Mouse (Mus musculus): ENCODE results near the gene Shld2. TPM values are rescaled to one million over a fixed set of nuclear protein-coding genes. Genes with fewer than 3 reads are reported as not detected.

The Shld2 gene
- polyA plus RNA-seq, 1 experiment from 2014 or later, result 8.2 TPM

GRCm38 (mm10) chr14:34200738-34201230 lies 109.5 kb downstream of the Shld2 start:
- Histone ChIP-seq H3K9me3 (ENCODE audit: control insufficient read depth, low read length) (no peaks in the 10 kb centered on the region), H3K4me3 (replicated peaks; ENCODE audit: low read length) (peak overlapping the region; percentile 88), H3K4me1 (replicated peaks; ENCODE audit: control insufficient read depth, insufficient read depth, low read length) (peaks cover 15% of the 10 kb centered on the region; the same call in 1 of the 2 replicates), H3K36me3 (replicated peaks; ENCODE audit: control insufficient read depth, insufficient read depth) (no peaks in the 10 kb centered on the region), H3K27me3 (ENCODE audit: control insufficient read depth, insufficient read depth, low read length) (no peaks in the 10 kb centered on the region), H3K27ac (peak overlapping the region; percentile 85), H3K4me2 (replicated peaks) (peak overlapping the region; percentile 65), H3K9ac (peak overlapping the region; percentile 95)
- ATAC-seq (ENCODE audit: low FRiP score), result peak; percentile 84
- WGBS, result 3% methylated on average over 19 of the region's 19 CpGs
- peak; percentile 27 for DNase-seq (ENCODE audit: low spot score)

DNA sequence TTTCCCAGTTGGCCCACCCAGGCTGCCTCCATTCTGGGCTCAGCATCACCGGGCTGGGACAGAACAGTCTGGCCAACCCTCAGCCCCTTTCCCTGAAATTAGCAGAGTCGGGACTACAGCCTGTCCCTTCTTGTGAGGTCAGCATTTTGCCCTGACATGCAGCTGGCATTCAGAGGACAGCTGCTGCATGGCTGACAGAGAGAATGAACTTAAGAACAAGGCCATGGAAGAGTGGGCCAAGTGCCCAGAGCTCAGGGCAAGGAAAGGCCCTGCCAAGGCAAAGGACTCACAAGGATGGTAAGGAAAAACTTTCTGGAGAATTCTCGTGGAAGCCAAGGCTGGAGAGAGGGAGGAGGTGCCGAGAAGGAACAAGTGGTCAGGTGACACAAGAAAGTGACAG lies 113.6 kb downstream of the Shld2 start:
- ATAC-seq (ENCODE audit: low FRiP score) (no peak), DNase-seq (ENCODE audit: low spot score) (no peak)
- Histone ChIP-seq H3K4me3 (replicated peaks; ENCODE audit: low read length) (no peak overlapping the region), H3K4me1 (replicated peaks; ENCODE audit: control insufficient read depth, insufficient read depth, low read length) (peaks cover 15% of the 10 kb centered on the region; the same call in 1 of the 2 replicates), H3K9ac (no peak overlapping the region), H3K27ac (no peak overlapping the region), H3K27me3 (ENCODE audit: control insufficient read depth, insufficient read depth, low read length) (no peaks in the 10 kb centered on the region), H3K9me3 (ENCODE audit: control insufficient read depth, low read length) (no peaks in the 10 kb centered on the region), H3K36me3 (replicated peaks; ENCODE audit: control insufficient read depth, insufficient read depth) (peaks cover 25% of the 10 kb centered on the region; the same call in 1 of the 2 replicates), H3K4me2 (replicated peaks) (no peak overlapping the region)
- WGBS, result 58% methylated on average over 4 of the region's 4 CpGs

DNA sequence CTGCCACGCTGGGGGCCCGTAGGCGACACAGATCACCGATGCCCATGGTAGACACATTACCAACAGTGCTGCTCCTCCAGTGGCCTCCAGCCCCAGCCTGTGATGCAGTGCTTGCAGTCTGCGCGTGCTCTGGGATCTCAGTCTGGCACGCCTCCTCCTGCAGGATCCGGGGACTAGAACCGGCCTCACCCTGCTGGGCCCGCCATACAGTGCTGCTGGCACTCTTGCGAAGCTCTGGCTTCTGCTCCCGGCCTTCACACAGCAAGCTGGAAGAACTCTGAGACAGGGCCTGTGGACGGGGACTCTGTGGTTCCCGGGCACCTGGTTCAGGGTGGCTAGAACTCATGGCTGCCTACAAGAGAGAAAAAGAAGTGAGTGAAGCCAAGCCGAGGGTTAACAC lies 114.8 kb downstream of the Shld2 start:
- Histone ChIP-seq H3K36me3 (replicated peaks; ENCODE audit: control insufficient read depth, insufficient read depth) (peaks cover 28% of the 10 kb centered on the region; the same call in 1 of the 2 replicates), H3K27ac (no peak overlapping the region), H3K9ac (no peak overlapping the region), H3K4me1 (replicated peaks; ENCODE audit: control insufficient read depth, insufficient read depth, low read length) (peaks cover 13% of the 10 kb centered on the region; the same call in 1 of the 2 replicates), H3K27me3 (ENCODE audit: control insufficient read depth, insufficient read depth, low read length) (no peaks in the 10 kb centered on the region), H3K4me2 (replicated peaks) (no peak overlapping the region), H3K4me3 (replicated peaks; ENCODE audit: low read length) (no peak overlapping the region), H3K9me3 (ENCODE audit: control insufficient read depth, low read length) (no peaks in the 10 kb centered on the region)
- no peak for ATAC-seq (ENCODE audit: low FRiP score)
- DNase-seq (ENCODE audit: low spot score), result no peak
- WGBS, result 89% methylated on average over 15 of the region's 15 CpGs

GRCm38 (mm10) chr14:34193879-34194278 lies 116.4 kb downstream of the Shld2 start:
- WGBS, result 78% methylated on average over 4 of the region's 4 CpGs
- Histone ChIP-seq H3K27ac (no peak overlapping the region), H3K9me3 (ENCODE audit: control insufficient read depth, low read length) (no peaks in the 10 kb centered on the region), H3K4me2 (replicated peaks) (no peak overlapping the region), H3K4me3 (replicated peaks; ENCODE audit: low read length) (no peak overlapping the region), H3K9ac (no peak overlapping the region), H3K36me3 (replicated peaks; ENCODE audit: control insufficient read depth, insufficient read depth) (peaks cover 29% of the 10 kb centered on the region; the same call in 1 of the 2 replicates), H3K4me1 (replicated peaks; ENCODE audit: control insufficient read depth, insufficient read depth, low read length) (no peaks in the 10 kb centered on the region), H3K27me3 (ENCODE audit: control insufficient read depth, insufficient read depth, low read length) (no peaks in the 10 kb centered on the region)
- ATAC-seq (ENCODE audit: low FRiP score) (no peak), DNase-seq (ENCODE audit: low spot score) (no peak)

GRCm38 (mm10) chr14:34190361-34190760 lies 119.9 kb downstream of the Shld2 start:
- no peaks in the 10 kb centered on the region for H3K27me3 ChIP-seq (ENCODE audit: control insufficient read depth, insufficient read depth, low read length)
- DNase-seq (ENCODE audit: low spot score) (no peak), ATAC-seq (ENCODE audit: low FRiP score) (no peak)
- WGBS, result 70% methylated on average over 7 of the region's 7 CpGs
- no peak overlapping the region for H3K27ac ChIP-seq
- H3K9ac ChIP-seq, result no peak overlapping the region
- H3K4me3 ChIP-seq (replicated peaks; ENCODE audit: low read length), result no peak overlapping the region
- no peak overlapping the region for H3K4me2 ChIP-seq (replicated peaks)
- H3K4me1 ChIP-seq (replicated peaks; ENCODE audit: control insufficient read depth, insufficient read depth, low read length), result no peaks in the 10 kb centered on the region
- no peaks in the 10 kb centered on the region for H3K9me3 ChIP-seq (ENCODE audit: control insufficient read depth, low read length)
- peaks cover 29% of the 10 kb centered on the region; the same call in 1 of the 2 replicates for H3K36me3 ChIP-seq (replicated peaks; ENCODE audit: control insufficient read depth, insufficient read depth)

DNA sequence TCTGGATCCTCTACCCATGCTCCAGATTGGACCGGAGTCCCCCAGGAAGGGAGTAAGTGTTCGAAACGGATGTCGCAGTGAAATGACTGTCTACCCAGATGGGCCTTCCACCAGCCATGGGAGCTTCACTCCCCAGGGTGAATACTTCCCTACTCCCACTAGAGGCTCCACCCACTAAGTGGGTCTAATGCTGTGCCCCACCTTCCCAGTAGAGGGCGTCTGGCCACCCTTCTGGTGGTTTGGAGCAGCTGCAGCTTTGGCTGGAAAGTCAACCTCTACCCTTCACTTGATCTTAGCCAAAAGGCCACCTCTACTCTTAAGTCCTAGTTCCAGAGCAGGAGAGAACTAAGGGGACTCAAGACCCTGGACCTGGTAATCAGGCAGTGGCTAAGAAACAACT lies 121.7 kb downstream of the Shld2 start:
- Histone ChIP-seq H3K36me3 (replicated peaks; ENCODE audit: control insufficient read depth, insufficient read depth) (0 out of 2 replicates have a peak, but pooled peaks cover 13% of the 10 kb centered on the region), H3K4me3 (replicated peaks; ENCODE audit: low read length) (no peak overlapping the region), H3K4me1 (replicated peaks; ENCODE audit: control insufficient read depth, insufficient read depth, low read length) (no peaks in the 10 kb centered on the region), H3K27ac (no peak overlapping the region), H3K4me2 (replicated peaks) (no peak overlapping the region), H3K9me3 (ENCODE audit: control insufficient read depth, low read length) (no peaks in the 10 kb centered on the region), H3K9ac (no peak overlapping the region), H3K27me3 (ENCODE audit: control insufficient read depth, insufficient read depth, low read length) (no peaks in the 10 kb centered on the region)
- ATAC-seq (ENCODE audit: low FRiP score) (no peak), DNase-seq (ENCODE audit: low spot score) (no peak)
- 69% methylated on average over 5 of the region's 5 CpGs for WGBS

Other genes with a start within 250 kb of the Shld2 start
- 0.16 TPM in 1 of 2 replicates, not detected in the other for gene Anxa8, start 224.5 kb downstream of the Shld2 start, polyA plus RNA-seq (2014; fragmentation: Nextera tagmentation; extraction: Ambion mirVana)
- gene A630023A22Rik, start 207.7 kb downstream of the Shld2 start, polyA plus RNA-seq (2014; fragmentation: Nextera tagmentation; extraction: Ambion mirVana), result not detected in 2 replicates
- 0.13 and 0.14 TPM in 2 replicates for gene Npy4r, start 158.0 kb downstream of the Shld2 start, polyA plus RNA-seq (2014; fragmentation: Nextera tagmentation; extraction: Ambion mirVana)
- gene Gprin2, start 108.8 kb downstream of the Shld2 start, polyA plus RNA-seq (2014; fragmentation: Nextera tagmentation; extraction: Ambion mirVana), result 4.4 and 5.4 TPM in 2 replicates
- gene Syt15, start 90.9 kb downstream of the Shld2 start, polyA plus RNA-seq (2014; fragmentation: Nextera tagmentation; extraction: Ambion mirVana), result 0.42 and 0.79 TPM in 2 replicates
- 131 and 145 TPM in 2 replicates for gene Glud1, start 234 bp upstream of the Shld2 start, polyA plus RNA-seq (2014; fragmentation: Nextera tagmentation; extraction: Ambion mirVana)
- gene Fam25c, start 44.9 kb upstream of the Shld2 start, polyA plus RNA-seq (2014; fragmentation: Nextera tagmentation; extraction: Ambion mirVana), result not detected in 2 replicates
- gene Sncg, start 64.3 kb upstream of the Shld2 start, polyA plus RNA-seq (2014; fragmentation: Nextera tagmentation; extraction: Ambion mirVana), result 213 and 251 TPM in 2 replicates
- gene Mmrn2, start 65.0 kb upstream of the Shld2 start, polyA plus RNA-seq (2014; fragmentation: Nextera tagmentation; extraction: Ambion mirVana), result 4.5 and 5.3 TPM in 2 replicates
- 25.7 and 26.3 TPM in 2 replicates for gene Bmpr1a, start 192.8 kb upstream of the Shld2 start, polyA plus RNA-seq (2014; fragmentation: Nextera tagmentation; extraction: Ambion mirVana)
- gene 9230112D13Rik, start 212.3 kb upstream of the Shld2 start, polyA plus RNA-seq (2014; fragmentation: Nextera tagmentation; extraction: Ambion mirVana), result not detected in 2 replicates